Mouse (Mus musculus) testis, adult 2 months (tissue): ENCODE results near the gene Cops7a.

ENCODE experiments used
- CTCF ChIP-seq: fragments of 200-500 bp; IDR thresholded peaks from 2 replicates; pipeline ENCODE4 v1.5.1; 2012; ENCODE audit warnings: low read depth, mild to moderate bottlenecking, inconsistent platforms, low read length, moderate library complexity; ENCODE audit not compliant: control insufficient read depth, insufficient read depth, insufficient replicate concordance
- POLR2A ChIP-seq: fragments of 200-500 bp; IDR thresholded peaks from 2 replicates; pipeline ENCODE4 v1.6.1; 2012; ENCODE audit warnings: low read depth, mild to moderate bottlenecking, inconsistent platforms, low read length, moderate library complexity; ENCODE audit not compliant: control insufficient read depth

GRCm38 (mm10) chr6:125008060-125008459 lies 42.7 kb upstream of the Cops7a start:
- TF ChIP-seq CTCF (no peak), POLR2A (no peak)
